Mouse (Mus musculus) cerebellum, adult 9-10 months (tissue): ENCODE results near the gene Stat6.
A peak's percentile ranks its signal among the peaks of the same experiment; 100 is the strongest.

Experiments used
- DNase-seq: peaks from one replicate; pipeline ENCODE4 v3.0.0; 2022

Gene Stat6

DNA sequence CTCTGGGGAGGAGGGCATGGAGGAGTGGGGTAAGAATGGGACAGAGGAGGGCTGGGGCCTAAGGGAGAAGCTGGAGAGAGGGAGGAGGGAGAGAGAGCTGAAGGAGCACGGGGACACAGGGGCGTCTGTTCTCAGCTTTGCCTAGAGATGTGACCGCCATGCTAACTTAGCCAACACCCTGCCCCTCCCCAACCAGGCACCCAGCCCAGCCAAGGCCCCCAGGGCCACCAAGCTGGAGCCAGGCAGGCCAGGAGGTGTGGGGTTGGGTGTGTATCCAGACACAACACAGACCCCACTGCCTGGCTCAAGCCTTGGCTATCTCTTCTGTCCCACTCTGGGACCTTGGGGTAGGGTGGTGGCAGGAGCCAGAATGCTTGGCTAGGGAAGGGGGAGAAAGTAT is 27.2 kb upstream of the Stat6 start:
- no peak for DNase-seq

- no peak for DNase-seq
Measured at GRCm38 (mm10) chr10:127616261-127616679, 26.5 kb upstream of the Stat6 start.

GRCm38 (mm10) chr10:127617294-127617693 is 25.5 kb upstream of the Stat6 start:
- DNase-seq, result peak; percentile 76

GRCm38 (mm10) chr10:127618173-127618572 is 24.6 kb upstream of the Stat6 start:
- DNase-seq, result no peak

- no peak for DNase-seq
Measured at GRCm38 (mm10) chr10:127619119-127619721, 23.6 kb upstream of the Stat6 start.

GRCm38 (mm10) chr10:127619941-127620405 is 22.8 kb upstream of the Stat6 start:
- peak; percentile 70 for DNase-seq

DNA sequence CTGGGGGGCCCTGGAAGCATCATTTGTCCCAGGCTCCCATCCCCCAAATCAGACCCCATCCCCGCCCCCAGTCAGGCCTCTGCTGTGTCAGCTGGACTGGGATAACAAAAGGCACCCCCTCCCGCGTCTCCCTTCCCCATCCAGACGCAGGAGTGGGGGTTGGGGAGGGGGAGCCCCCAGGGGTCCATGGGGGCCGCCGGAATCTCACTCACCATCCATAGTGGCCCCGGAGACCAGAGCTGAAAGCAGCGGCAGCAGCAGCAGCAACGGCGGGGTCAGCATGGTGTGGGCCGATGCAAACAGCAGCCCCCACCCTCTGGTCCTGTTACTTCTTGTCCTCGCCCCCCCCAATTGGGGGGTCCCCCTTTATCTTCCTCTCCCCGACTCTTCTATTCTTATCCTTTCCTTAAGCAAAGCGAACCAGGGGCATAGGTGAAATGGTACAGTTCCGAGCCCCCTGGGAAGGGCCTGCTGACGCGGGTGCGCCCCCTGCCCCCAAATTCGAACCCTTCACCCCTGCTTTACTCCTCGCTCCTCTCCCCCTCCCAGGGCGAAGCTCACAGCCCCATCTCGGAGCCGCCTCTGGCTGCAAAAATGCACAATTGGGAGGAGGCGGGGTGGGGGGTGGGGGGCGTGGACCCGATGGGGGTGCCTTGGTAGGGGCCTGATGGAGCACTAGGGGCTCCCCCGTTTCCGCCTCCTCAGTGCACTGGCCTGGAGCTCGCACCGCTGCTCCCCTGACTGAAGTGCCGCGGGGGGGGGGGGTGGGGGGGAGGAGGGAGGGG is 22.2 kb upstream of the Stat6 start, which contains the start of gene Lrp1:
Lrp1 (minus strand) TSS at position 743 of the 785 bp plus-strand sequence.
- peak; percentile 81 for DNase-seq

DNA sequence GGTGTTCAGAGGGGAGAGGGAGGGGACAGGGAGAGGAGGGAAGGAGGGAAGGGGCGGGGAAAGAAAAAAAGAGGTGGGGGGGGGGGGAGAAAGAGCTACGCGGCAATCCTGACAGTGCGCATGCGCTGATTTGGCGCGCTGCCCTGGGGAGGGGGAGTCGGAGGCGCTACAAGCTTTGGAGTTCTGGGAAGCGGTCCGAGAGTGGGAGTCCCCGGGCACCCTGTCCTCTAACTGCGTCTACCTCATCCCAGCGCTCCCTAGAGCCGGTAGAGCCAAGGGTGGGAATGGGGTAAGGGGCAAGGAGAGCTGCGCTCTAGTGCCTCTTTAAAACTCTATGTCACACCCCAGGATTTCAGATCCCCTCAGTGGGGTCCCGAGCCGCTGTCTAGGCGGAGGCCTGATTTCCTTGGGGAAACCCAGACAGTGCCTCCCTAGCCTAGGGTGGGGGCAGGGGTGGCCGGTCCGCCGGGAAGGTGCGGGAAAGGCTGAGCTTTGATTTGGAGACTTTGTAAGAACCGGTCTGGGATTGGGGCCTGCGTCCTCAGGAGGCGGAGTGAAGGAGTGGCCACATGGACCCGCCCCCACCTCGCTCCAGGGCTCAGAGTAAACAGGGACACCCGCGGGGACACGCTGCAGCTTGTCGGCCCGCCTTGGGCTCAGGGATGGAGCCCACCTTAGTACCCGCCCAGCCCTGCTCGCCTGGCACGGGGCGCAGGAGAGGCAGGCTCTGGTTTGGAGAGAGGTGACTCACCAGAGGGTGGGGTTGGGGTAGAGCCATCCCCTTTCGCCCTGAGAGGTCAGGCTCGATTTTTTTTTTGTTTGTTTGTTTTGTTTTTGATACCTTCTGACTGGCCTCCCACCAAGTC is 21.4 kb upstream of the Stat6 start:
- peak; percentile 93 for DNase-seq

- DNase-seq, result no peak
Measured at GRCm38 (mm10) chr10:127622057-127622392, 20.8 kb upstream of the Stat6 start.

DNA sequence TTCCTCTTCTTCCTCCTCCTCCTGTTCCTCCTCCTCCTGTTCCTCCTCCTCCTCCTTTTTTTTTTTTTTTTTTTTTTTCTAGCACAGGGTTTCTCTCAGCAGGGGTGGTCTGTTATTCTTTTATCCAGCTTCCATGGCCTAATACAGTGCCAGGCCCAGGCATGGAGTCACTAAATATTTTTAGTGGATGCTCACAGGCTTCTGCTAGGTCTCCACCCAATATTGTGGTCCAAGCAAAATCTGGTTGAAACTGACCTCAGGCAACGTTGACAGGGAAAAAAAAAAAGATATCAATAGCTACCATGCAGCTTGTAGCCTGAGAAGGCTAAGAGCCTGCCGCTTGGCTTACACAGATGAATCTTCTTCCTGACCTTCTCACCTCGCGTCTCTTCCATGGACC is 20.1 kb upstream of the Stat6 start:
- DNase-seq, result no peak

- DNase-seq, result no peak
Measured at GRCm38 (mm10) chr10:127623439-127624216, 19.2 kb upstream of the Stat6 start.

GRCm38 (mm10) chr10:127626433-127626832 is 16.4 kb upstream of the Stat6 start:
- peak; percentile 80 for DNase-seq

DNA sequence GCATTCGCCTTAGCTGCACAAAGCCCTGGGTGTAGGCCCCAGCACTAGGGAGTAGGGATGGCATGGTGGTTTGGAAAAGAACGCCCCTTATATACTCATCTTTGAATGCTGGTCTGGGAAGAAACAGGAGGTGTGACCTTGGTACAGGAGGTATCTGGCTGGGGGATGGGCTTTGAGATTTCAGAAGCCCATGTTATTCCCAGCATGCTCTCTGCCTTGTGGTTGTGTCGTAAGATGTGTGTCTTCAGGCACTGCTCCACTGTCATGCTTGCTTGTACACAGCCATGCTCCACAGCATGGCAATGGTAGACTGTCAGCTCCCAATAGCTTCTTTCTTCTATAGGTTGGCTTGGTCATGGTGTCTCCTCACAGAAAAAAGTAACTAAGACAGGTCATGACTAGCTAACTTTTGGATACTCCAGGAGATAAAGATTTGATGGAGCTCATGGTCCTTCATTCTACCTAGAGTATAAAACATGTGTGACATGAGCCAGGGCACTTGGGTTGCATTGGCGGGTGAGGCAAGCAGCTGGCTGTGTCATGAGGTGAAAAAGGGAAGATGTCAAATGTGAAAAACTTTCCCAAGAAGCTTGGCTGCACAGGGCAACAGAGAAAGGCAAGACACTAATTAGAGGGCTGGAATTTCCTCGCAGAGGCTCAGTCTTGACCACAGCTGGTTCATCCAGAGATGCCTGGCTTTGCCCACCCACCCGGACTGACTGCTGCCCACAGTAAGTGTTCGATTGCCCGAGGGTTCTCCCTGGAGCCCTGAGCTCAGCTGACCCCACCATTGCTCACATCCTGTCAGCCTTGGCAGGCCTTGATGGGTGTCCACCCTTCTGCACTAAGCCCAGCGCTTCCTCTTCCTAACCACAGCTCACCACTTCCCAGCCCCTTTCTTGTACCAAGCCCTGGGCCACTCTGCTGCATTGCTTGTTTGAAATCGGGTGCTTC is 11.2 kb upstream of the Stat6 start:
- DNase-seq, result no peak

- no peak for DNase-seq
Measured at GRCm38 (mm10) chr10:127632668-127633271, 10.0 kb upstream of the Stat6 start.

- no peak for DNase-seq
Measured at GRCm38 (mm10) chr10:127640421-127640820, 2.4 kb upstream of the Stat6 start.

DNA sequence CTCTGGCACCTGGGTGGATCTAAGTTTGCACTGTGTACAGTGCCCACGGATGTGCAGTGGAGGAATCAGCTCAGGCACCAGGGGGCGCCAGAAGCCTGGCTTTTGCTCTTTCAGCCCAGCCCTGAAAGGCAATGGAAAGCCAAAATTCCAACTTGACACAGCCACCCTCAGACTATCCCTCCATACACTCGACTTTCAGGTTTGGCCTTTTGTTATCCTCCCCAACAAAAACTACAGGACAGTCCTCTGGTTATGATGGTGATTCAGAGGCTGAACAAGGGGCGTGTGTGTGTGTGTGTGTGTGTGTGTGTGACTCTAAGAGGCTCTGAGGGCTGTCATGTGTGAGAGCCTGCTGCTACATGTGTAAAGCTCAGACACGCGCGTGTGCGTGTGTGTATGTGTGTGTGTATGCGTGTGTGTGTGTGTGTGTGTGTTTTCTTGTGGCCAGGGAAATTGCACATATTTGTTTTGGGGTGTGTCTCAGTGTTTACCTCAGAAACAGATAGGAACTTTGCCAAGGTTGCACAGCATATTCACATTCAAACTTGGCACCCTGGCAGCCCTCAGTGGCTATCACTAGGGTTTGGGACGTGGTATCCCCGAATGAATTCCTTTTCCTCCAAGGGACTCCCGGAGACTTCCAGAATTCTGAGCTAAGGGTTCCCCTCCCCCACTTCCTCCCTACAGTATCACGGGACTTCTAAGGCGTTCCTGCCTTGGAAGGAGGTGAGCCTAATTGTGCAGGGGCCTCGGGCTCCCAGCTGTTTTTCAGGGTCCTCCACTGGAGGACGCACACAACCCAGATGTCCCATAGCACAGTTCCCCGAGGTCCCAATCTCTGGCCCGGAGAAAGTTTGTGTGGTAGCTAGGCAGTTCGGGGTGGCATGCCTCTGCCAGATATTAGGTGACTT is 670 bp upstream of the Stat6 start:
- peak; percentile 88 for DNase-seq

- peak; percentile 53 for DNase-seq
Measured at GRCm38 (mm10) chr10:127643553-127644238, 910 bp downstream of the Stat6 start.

DNA sequence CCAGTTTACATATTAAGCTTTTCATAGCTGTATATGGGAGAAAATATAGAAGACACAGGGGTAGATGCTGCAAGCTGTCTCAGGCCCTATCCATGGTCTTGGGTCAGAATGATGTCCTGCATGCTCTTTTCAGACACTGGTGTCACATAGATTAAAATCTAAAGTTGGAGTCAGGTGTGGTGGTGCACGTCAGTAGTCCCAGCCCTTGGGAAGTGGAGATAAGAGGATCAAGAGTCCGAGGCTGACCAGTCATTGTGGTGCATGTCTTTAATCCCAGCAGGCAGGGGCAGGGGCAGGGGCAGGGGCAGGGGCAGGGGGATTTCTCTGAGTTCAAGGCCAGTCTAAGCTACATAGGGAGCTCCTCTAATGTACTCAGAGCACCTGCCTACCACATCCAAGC is 3.0 kb downstream of the Stat6 start:
- DNase-seq, result no peak
